29 mouse cellular contexts compared by ENCODE assay signal in the genomic region with DNA sequence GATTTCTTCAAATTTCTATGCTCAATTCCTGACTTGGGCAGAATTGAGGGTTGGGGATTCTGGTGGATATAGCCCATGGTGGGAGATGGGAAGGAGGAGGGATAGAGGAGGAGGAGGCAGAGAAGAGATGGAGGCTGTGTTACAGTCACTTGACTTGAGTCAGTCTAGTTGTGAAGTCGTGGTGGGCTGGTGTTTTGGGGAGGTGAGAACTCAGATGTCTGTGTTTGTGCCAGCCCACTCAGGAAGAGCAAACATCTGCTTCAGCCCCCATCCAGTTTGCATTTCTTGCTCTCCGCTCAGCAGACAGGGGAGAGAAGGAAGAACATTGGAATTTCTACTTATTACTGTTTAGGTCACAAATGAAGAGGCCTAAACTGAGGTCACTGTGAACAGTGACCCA.
DNase-seq lines count a peak whose midpoint lies in the region; ATAC-seq and TF ChIP-seq lines count a peak whose summit lies in the region.
"Had no signal": no experiment of that assay in that cellular context is flagged by ENCODE, and none has a peak within 500 bp of the region (broad histone marks: within the 10 kb centered on the region; RNA-seq: fewer than 3 reads in every experiment).

No protein-coding gene starts in this region.

- no peak for TF ChIP-seq CTCF in thymus, adult 2 months (IDR thresholded peaks at IDR 0.05; ENCODE audit: borderline replicate concordance, control insufficient read depth, extremely low read depth, insufficient read depth, low read length, poor library complexity)

- ATAC-seq in frontal cortex, adult (ENCODE audit: low TSS enrichment): peak; percentile 50; the same call in 1 of the 2 replicates
- no peak for ATAC-seq in intestine, embryonic 15.5 days
- ATAC-seq: activated CD4-positive, CD25-positive, alpha-beta regulatory T cell, adult 4 months; forebrain, embryonic 13.5 days; hindbrain, postnatal 0 days; intestine, embryonic 16.5 days; midbrain, embryonic 13.5 days had no signal

- TF ChIP-seq POLR2A in thymus, adult 2 months (IDR thresholded peaks at IDR 0.05; ENCODE audit: control insufficient read depth, extremely low read depth, insufficient read depth, low read length, poor library complexity): no peak

- no peaks in the 10 kb centered on the region for H3K27me3 ChIP-seq in thymus, adult 2 months (ENCODE audit: control insufficient read depth, insufficient read depth, low read length)
- no peaks in the 10 kb centered on the region for H3K27me3 ChIP-seq in intestine, embryonic 15.5 days (replicated peaks)
- H3K27me3 ChIP-seq: forebrain, embryonic 13.5 days; hindbrain, embryonic 12.5 days; limb, embryonic 13.5 days; midbrain, embryonic 13.5 days; neural tube, embryonic 13.5 days had no signal

- no peaks in the 10 kb centered on the region for H3K9me3 ChIP-seq in intestine, embryonic 15.5 days
- H3K9me3 ChIP-seq: forebrain, embryonic 13.5 days; hindbrain, embryonic 12.5 days; limb, embryonic 13.5 days; midbrain, embryonic 13.5 days; neural tube, embryonic 13.5 days had no signal

- H3K9ac ChIP-seq in intestine, embryonic 15.5 days: no peak overlapping the region
- H3K9ac ChIP-seq: forebrain, embryonic 13.5 days; hindbrain, embryonic 12.5 days; limb, embryonic 13.5 days; midbrain, embryonic 13.5 days; neural tube, embryonic 13.5 days had no signal

- no peaks in the 10 kb centered on the region for H3K4me1 ChIP-seq in thymus, adult 2 months (replicated peaks; ENCODE audit: control insufficient read depth, insufficient read depth, low read length)
- no peaks in the 10 kb centered on the region for H3K4me1 ChIP-seq in intestine, embryonic 15.5 days (replicated peaks)
- H3K4me1 ChIP-seq: forebrain, embryonic 13.5 days; hindbrain, embryonic 12.5 days; limb, embryonic 13.5 days; midbrain, embryonic 13.5 days; neural tube, embryonic 13.5 days had no signal

- H3K36me3 ChIP-seq in thymus, adult 2 months (ENCODE audit: control insufficient read depth, insufficient read depth, low read length): no peaks in the 10 kb centered on the region
- H3K36me3 ChIP-seq in intestine, embryonic 15.5 days: no peaks in the 10 kb centered on the region
- H3K36me3 ChIP-seq: hindbrain, embryonic 12.5 days; limb, embryonic 13.5 days; midbrain, embryonic 13.5 days; neural tube, embryonic 13.5 days had no signal

- WGBS in thymus, adult 2 months: 88% methylated on average over 2 of the region's 2 CpGs
- 70% methylated on average over 2 of the region's 2 CpGs for WGBS in intestine, embryonic 15.5 days

- H3K4me3 ChIP-seq in thymus, adult 2 months (ENCODE audit: control insufficient read depth, insufficient read depth, low read length): no peak overlapping the region
- no peak overlapping the region for H3K4me3 ChIP-seq in intestine, embryonic 15.5 days (replicated peaks)
- H3K4me3 ChIP-seq: forebrain, embryonic 13.5 days; hindbrain, embryonic 12.5 days; limb, embryonic 13.5 days; midbrain, embryonic 13.5 days; neural tube, embryonic 13.5 days had no signal

- no peak for DNase-seq in frontal cortex, postnatal 10 days (ENCODE audit: low spot score in 2 of 2)
- peak; percentile 47 to 55 for DNase-seq in right cerebral cortex, adult 2 months (ENCODE audit: low spot score in 2 of 2)
- DNase-seq in right cerebral cortex, postnatal 4 days: no peak
- DNase-seq in left cerebral cortex, postnatal 25 days (ENCODE audit: low spot score in 2 of 2): peak; percentile 13 to 78
- no peak for DNase-seq in thymus, adult 2 months
- DNase-seq: adrenal gland, adult 8-10 months; cerebellum, adult 11 months; cerebellum, adult 9-10 months; cerebellum, postnatal 36 days; gastrocnemius, postnatal 10 days; heart, postnatal 36 days; kidney, adult 8-10 months; kidney, postnatal 4 days; layer of hippocampus, postnatal 36 days; thymus, postnatal 14 days had no signal

- no peak overlapping the region for H3K4me2 ChIP-seq in intestine, embryonic 15.5 days (replicated peaks)
- H3K4me2 ChIP-seq: forebrain, embryonic 13.5 days; heart, embryonic 11.5 days; hindbrain, embryonic 12.5 days; limb, embryonic 13.5 days; liver, embryonic 11.5 days; midbrain, embryonic 13.5 days; neural tube, embryonic 13.5 days had no signal

- H3K27ac ChIP-seq in thymus, adult 2 months (ENCODE audit: control insufficient read depth, insufficient read depth, low read length): no peak overlapping the region
- no peak overlapping the region for H3K27ac ChIP-seq in intestine, embryonic 15.5 days
- H3K27ac ChIP-seq: forebrain, embryonic 13.5 days; hindbrain, embryonic 12.5 days; hindbrain, postnatal 0 days; kidney, postnatal 0 days; limb, embryonic 13.5 days; macrophage; midbrain, embryonic 13.5 days; neural tube, embryonic 13.5 days had no signal

- intact Hi-C loops in left cerebral cortex, postnatal 25 days (cut with DNase I): no loop called here

Comparison
In these comparisons a context has a peak if more than half of its experiments do, and no peak if none do; other contexts are left out.
1. DNase-seq: peak in right cerebral cortex, adult 2 months (2 of 2) and left cerebral cortex, postnatal 25 days (2 of 2); none in frontal cortex, postnatal 10 days (0 of 2), right cerebral cortex, postnatal 4 days (single experiment) and thymus, adult 2 months (single experiment).